Mouse (Mus musculus) limb, embryonic 11.5 days (tissue): ENCODE results near the gene Mrpl53. TPM values are rescaled to one million over a fixed set of nuclear protein-coding genes. Genes with fewer than 3 reads are reported as not detected.
A peak's percentile ranks its signal among the peaks of the same experiment; 100 is the strongest.

Source experiments
- ATAC-seq: fragments of 200-750 bp; cut with Nextera tagmentation; 2 replicates; pipeline ENCODE4 v1.8.0; 2017; ENCODE audit warnings: low read depth; ENCODE audit not compliant: insufficient number of reproducible peaks, low FRiP score, low TSS enrichment
- DNase-seq: peaks from one replicate; pipeline ENCODE4 v3.0.0-alpha.2; 2015; ENCODE audit warnings: low spot score
- H3K27ac ChIP-seq: fragments of 300-500 bp; sonication (generic); replicated peaks from 2 replicates; pipeline ENCODE4 v1.5.1; 2014; ENCODE audit warnings: low read depth, mild to moderate bottlenecking, low read length
- H3K27me3 ChIP-seq: fragments of 300-500 bp; sonication (generic); 2 replicates; pipeline ENCODE4 v1.6.1; 2014; ENCODE audit warnings: mild to moderate bottlenecking, low read length, mixed read lengths; ENCODE audit not compliant: control insufficient read depth, insufficient read depth
- H3K36me3 ChIP-seq: fragments of 300-500 bp; sonication (generic); 2 replicates; pipeline ENCODE4 v1.6.1; 2014; ENCODE audit warnings: mild to moderate bottlenecking, low read length, moderate library complexity, mixed read lengths; ENCODE audit not compliant: control insufficient read depth, insufficient read depth
- H3K4me1 ChIP-seq: fragments of 300-500 bp; sonication (generic); 2 replicates; pipeline ENCODE4 v1.6.1; 2014; ENCODE audit warnings: low read length, mixed read lengths; ENCODE audit not compliant: control insufficient read depth, insufficient read depth
- H3K4me2 ChIP-seq: fragments of 300-500 bp; sonication (generic); 2 replicates; pipeline ENCODE4 v1.6.1; 2014; ENCODE audit warnings: low read depth, mild to moderate bottlenecking, moderate library complexity; ENCODE audit not compliant: severe bottlenecking
- H3K4me3 ChIP-seq: fragments of 300-500 bp; sonication (generic); 2 replicates; pipeline ENCODE4 v1.5.1; 2014; ENCODE audit warnings: low read depth, low read length
- H3K9ac ChIP-seq: fragments of 300-500 bp; sonication (generic); 2 replicates; pipeline ENCODE4 v1.6.1; 2014; ENCODE audit warnings: mild to moderate bottlenecking, low read length
- H3K9me3 ChIP-seq: fragments of 300-500 bp; sonication (generic); 2 replicates; pipeline ENCODE4 v1.6.1; 2016; ENCODE audit warnings: low read length; ENCODE audit not compliant: control insufficient read depth
- WGBS: fragments of 180-500 bp; shearing (Covaris S2); extraction: QIAGEN DNeasy Blood & Tissue Kit; methylation state at CpG from one replicate; pipeline ENCODE4 v1.1.7; 2014; 5-methylcytosine and 5-hydroxymethylcytosine counted together
- polyA plus RNA-seq: library from polyadenylated mRNA; unstranded; fragments of >200 nt; fragmentation: Nextera tagmentation; extraction: Ambion mirVana; gene quantifications from 2 replicates; pipeline ENCODE4 v1.2.1, GENCODE M21; 2014

Mrpl53 gene
- polyA plus RNA-seq, 1 experiment from 2014 or later = 141 TPM

DNA sequence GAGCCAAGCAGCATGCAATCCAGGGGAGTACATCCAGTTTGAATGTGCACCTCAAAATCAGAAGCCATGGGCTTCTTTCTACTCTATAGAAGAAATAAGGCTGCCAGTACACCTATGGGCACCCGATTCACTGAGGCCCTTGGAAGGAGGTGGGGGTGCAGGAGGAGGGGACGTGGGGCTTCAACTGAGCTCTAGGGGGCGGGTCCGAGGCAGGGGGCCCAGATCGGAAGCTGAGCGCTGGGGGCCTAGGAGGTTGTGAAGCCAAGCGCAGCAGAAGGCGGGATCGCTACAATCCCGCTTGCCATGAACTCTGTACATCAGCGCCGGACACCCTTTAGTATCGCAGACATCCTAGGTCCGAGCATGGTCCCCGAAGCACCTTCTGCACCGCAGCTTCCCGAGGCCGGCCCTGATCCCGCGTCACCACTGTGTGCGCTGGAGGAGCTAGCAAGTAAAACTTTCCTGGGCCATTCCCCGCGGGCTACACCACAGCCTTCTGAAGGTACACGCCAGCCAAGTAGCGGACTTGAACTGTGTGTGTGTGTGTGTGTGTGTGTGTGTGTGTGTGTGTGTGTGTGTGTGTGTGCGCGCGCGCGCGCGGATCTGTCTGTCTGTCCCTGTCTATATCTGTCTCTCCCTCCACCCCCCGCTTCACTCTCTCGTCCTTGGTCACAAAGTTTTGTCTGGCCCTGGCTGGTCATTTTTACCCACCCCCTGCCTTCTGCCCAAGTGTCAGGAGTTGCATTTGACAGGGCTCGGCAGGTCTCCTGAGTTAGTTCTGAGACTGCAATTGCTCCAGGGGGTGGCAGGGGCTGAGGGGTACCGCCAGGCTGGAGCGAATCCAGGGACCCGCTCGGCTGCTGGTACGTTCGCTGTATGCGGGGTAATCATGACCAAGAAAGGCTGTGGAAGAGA lies 22.5 kb upstream of the Mrpl53 start, which contains the start of gene Lbx2:
Gene Lbx2 (plus strand): TSS at position 247 of the 915 bp plus-strand sequence.
- Histone ChIP-seq H3K4me3 (peak within 1 kb of the TSS; percentile 22), H3K27me3 (peaks cover 49% of the 10 kb centered on the region), H3K4me1 (peaks cover 31% of the 10 kb centered on the region), H3K27ac (no peak within 1 kb of the TSS), H3K36me3 (0 out of 2 replicates have a peak, but pooled peaks cover 2% of the 10 kb centered on the region), H3K9ac (peak within 1 kb of the TSS; percentile 34; the same call in 1 of the 2 replicates), H3K4me2 (peak within 1 kb of the TSS; percentile 50), H3K9me3 (no peaks in the 10 kb centered on the region)
- ATAC-seq = no peak
- 1% methylated on average over 42 of the region's 42 CpGs for WGBS
- peak; percentile 55 for DNase-seq

DNA sequence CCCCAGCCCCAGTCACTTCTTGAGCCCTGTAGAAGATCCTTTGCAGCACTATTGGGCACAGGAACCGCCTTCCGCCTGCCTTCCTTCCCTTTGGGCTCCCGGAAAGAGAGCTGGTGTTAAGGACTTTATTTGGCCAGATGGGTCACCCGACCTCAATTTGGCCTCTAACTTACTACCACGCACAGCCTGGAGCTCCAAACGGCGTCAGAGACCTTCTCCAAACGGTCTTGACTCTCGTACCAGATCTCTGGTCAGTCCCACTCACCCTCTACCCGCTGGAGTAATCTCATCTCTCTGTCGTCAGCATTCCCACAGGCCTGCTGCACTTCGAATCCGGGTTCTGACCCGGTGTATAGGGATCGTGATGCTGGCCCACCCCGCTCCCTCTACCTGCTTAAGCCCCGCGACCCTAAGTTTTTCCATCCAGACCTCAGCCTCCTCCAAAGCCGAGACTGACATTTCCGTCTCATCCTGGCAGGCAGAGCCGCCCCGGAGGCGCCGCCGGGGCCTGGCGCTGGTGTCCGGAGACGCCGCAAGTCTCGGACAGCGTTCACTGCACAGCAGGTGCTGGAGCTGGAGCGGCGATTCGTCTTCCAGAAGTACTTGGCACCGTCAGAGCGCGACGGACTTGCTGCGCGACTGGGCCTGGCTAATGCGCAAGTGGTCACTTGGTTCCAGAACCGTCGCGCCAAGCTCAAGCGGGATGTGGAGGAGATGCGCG lies 21.5 kb upstream of the Mrpl53 start:
- Histone ChIP-seq H3K4me1 (peaks cover 31% of the 10 kb centered on the region), H3K9ac (no peak overlapping the region), H3K9me3 (no peaks in the 10 kb centered on the region), H3K27me3 (peaks cover 49% of the 10 kb centered on the region), H3K36me3 (0 out of 2 replicates have a peak, but pooled peaks cover 2% of the 10 kb centered on the region), H3K4me2 (peak overlapping the region; percentile 41), H3K27ac (no peak overlapping the region), H3K4me3 (peak overlapping the region; percentile 16; the same call in 1 of the 2 replicates)
- 2% methylated on average over 47 of the region's 47 CpGs for WGBS
- no peak for ATAC-seq
- peak; percentile 59 for DNase-seq

DNA sequence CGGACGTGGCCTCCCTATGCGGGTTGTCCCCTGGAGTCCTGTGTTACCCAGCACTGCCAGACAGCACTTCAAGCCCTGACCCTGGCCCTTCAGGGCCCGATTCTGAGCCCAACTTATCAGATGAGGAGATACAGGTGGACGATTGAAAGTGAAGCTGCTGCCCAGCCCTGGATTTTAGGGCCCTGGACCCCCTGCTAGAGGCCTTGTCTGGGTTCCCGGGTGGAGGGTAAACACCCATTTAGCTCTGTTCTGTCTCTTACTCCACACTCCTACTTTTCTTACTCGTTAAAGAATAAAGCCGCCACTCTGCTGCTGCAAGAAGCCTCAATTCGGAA lies 20.9 kb upstream of the Mrpl53 start:
- ATAC-seq (no peak), DNase-seq (no peak)
- WGBS = 9% methylated on average over 9 of the region's 9 CpGs
- no peaks in the 10 kb centered on the region for H3K36me3 ChIP-seq
- no peak overlapping the region for H3K27ac ChIP-seq
- peak overlapping the region; percentile 41 for H3K4me2 ChIP-seq
- H3K4me1 ChIP-seq = peaks cover 31% of the 10 kb centered on the region
- H3K4me3 ChIP-seq = peak overlapping the region; percentile 16; the same call in 1 of the 2 replicates
- H3K9ac ChIP-seq = no peak overlapping the region
- no peaks in the 10 kb centered on the region for H3K9me3 ChIP-seq
- H3K27me3 ChIP-seq = peaks cover 49% of the 10 kb centered on the region

DNA sequence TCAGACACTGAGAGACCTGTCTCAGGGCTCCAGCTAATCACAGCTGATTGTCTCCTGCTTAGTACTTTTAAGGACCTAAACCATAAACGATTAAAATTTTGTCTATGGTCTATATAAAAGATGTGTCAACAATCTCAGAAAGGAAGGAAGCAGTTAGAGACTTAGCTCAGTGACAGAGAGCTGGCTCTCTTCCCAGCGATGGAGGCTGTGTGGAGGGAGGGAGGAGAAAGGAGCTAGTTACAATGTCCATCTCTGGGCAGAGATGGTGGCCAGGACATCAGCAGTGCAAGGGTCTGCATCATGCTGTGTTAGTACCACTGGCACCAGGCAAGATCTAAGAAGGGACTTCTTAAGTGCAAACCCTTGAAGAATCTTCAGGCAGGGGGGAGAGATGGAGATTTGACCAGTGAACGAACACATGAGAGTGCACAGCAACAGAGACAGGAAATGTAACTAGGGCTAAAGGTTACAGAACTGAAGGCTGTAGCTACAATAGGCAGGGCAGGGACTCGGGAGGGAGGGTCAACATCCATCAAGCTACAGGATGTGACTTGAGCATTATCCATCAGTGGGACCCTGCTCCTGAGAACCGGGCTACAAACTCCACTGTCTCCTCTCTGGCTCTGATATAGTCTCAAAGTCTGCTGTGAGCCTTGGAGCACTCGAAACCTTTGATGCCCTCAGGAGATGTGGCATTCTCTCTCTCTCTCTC lies 16.3 kb upstream of the Mrpl53 start:
- Histone ChIP-seq H3K4me3 (no peak overlapping the region), H3K4me1 (peaks cover 2% of the 10 kb centered on the region; the same call in 1 of the 2 replicates), H3K27ac (no peak overlapping the region), H3K4me2 (no peak overlapping the region), H3K36me3 (no peaks in the 10 kb centered on the region), H3K27me3 (peaks cover 17% of the 10 kb centered on the region), H3K9ac (no peak overlapping the region), H3K9me3 (no peaks in the 10 kb centered on the region; the same call in 1 of the 2 replicates)
- WGBS = 40% methylated on average over 6 of the region's 6 CpGs
- DNase-seq (no peak), ATAC-seq (no peak)

DNA sequence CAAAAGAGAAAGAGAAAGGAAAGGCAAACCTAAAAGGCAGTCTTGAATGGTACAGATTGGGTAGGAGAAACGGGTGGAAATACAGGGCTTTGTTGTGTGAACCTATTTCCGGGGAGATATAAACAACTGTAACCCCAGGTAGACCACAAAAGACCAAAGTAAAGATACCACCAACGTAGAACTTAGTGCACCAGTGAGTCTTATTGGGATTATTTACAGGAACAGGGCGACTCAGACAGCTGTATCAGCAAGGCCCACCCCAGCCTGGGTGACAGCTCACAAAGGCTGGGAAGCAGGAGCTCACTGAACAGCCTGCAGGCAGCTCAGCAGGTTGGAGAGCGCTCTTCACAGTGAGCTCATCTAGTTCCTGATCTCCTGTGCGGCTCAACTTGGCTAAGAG lies 12.9 kb upstream of the Mrpl53 start:
- no peak overlapping the region for H3K27ac ChIP-seq
- H3K27me3 ChIP-seq = no peaks in the 10 kb centered on the region
- DNase-seq (no peak), ATAC-seq (no peak)
- H3K4me3 ChIP-seq = no peak overlapping the region
- no peak overlapping the region for H3K4me2 ChIP-seq
- no peak overlapping the region for H3K9ac ChIP-seq
- WGBS = 50% methylated on average over 6 of the region's 6 CpGs
- H3K4me1 ChIP-seq = peaks cover 1% of the 10 kb centered on the region; the same call in 1 of the 2 replicates
- H3K36me3 ChIP-seq = no peaks in the 10 kb centered on the region
- H3K9me3 ChIP-seq = no peaks in the 10 kb centered on the region; the same call in 1 of the 2 replicates

DNA sequence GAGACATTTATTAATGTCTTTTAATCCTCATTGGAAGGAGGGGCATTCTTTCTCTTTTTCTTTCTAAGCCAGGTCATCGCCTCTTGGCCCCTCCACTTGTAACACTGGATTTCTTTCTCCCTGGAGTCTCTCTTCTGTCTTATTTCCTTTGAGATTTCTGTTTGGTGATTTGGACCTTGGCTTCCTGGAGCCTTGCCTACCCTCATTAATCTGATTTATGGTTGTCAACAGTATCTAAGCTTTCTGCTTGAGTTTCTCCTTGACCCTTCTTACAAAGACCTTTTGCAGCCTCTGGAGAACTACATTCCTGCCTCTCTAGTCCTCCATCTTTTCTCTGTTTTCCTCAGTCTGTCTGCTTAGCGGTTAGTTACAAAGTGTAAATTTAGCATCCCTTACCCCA lies 10.4 kb upstream of the Mrpl53 start:
- H3K9me3 ChIP-seq = no peaks in the 10 kb centered on the region; the same call in 1 of the 2 replicates
- WGBS = 58% methylated on average over 2 of the region's 2 CpGs
- 0 out of 2 replicates have a peak, but pooled peaks cover 2% of the 10 kb centered on the region for H3K27me3 ChIP-seq
- peaks cover 14% of the 10 kb centered on the region for H3K4me1 ChIP-seq
- H3K4me3 ChIP-seq = no peak overlapping the region
- no peak overlapping the region for H3K9ac ChIP-seq
- H3K27ac ChIP-seq = no peak overlapping the region
- DNase-seq (no peak), ATAC-seq (no peak)
- no peaks in the 10 kb centered on the region for H3K36me3 ChIP-seq
- H3K4me2 ChIP-seq = no peak overlapping the region

DNA sequence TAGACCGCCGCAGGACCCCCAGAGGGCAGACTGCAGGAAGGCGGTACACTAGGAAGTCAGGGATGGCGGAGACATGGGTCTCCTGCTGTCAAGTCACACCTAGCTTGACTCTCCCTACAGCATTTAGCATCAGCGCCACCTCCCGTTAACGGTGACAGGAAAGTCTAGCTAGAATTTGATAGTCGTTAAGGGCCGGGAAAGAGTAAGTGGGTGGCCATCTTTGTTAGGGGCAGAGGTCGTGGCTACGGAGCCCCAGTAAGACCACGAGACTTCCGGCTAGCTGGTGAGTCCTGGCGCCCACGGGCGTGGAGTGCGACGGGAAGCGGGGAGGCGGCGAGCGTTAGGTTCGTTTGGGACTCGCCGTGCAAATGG lies 7.5 kb upstream of the Mrpl53 start, which contains the start of the genes Ccdc142 and Gm42688:
Gene Ccdc142 (plus strand): TSS at position 286 of the 372 bp plus-strand sequence.
Gene Gm42688 (plus strand): TSS at position 302 of the 372 bp plus-strand sequence.
- no peaks in the 10 kb centered on the region for H3K36me3 ChIP-seq
- H3K4me2 ChIP-seq = peak within 1 kb of the TSS; percentile 100
- DNase-seq (peak; percentile 82), ATAC-seq (peak; percentile 75)
- H3K27ac ChIP-seq = peak within 1 kb of the TSS; percentile 2
- WGBS = 2% methylated on average over 25 of the region's 25 CpGs
- H3K4me3 ChIP-seq = peak within 1 kb of the TSS; percentile 75
- no peaks in the 10 kb centered on the region for H3K9me3 ChIP-seq
- H3K4me1 ChIP-seq = peaks cover 14% of the 10 kb centered on the region
- 0 out of 2 replicates have a peak, but pooled peaks cover 3% of the 10 kb centered on the region for H3K27me3 ChIP-seq
- peak within 1 kb of the TSS; percentile 75 for H3K9ac ChIP-seq
